Mouse (Mus musculus) embryo, embryonic 11 days (tissue): ENCODE data around the gene Ntn4.
A peak's percentile ranks its signal among the peaks of the same experiment; 100 is the strongest.
"Not testable (repeated sequence)": the region's sequence is repeated elsewhere in the genome, so short reads cannot be mapped to it uniquely, and the experiment has no call there.

Source experiments
- DNase-seq: peaks from one replicate; pipeline ENCODE4 v3.0.0-alpha.2; 2015

Ntn4 gene

DNA sequence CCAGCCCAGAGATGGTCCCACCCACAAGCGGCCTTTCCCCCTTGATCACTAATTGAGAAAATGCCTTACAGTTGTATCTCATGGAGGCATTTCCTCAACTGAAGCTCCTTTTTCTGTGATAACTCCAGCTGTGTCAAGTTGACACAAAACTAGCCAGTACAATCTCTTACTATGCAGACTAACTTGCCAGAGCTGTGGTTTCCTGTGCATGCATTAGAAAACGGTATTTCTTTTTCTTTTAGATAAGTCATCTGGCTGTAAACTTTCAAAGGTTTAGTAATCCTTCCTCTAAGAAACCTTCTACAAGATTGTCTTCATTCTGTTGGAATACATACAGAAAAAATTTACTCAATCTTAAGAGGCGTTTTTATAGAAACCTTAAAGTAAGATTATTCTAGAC, 44.9 kb downstream of the Ntn4 start:
- not testable (repeated sequence) for DNase-seq

DNA sequence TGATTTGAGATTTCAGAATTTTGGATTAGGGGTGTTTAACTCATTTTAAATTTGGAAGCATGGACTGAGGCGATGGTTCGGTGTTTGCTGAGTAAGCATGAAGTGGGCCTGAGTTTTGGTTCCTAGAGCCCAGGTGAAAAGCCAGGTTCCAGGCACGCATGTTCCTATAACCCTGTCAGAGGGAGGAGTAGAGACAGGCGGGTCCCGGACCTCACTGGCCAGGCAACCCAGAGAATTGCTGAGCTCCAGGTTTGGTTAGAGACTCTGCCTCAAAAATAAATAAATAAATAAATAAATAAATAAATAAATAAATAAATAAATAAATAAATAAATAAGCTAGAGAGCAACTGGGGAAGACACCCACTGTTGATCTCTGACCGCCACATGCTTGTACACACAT, 46.1 kb downstream of the Ntn4 start:
- DNase-seq, result no peak

DNA sequence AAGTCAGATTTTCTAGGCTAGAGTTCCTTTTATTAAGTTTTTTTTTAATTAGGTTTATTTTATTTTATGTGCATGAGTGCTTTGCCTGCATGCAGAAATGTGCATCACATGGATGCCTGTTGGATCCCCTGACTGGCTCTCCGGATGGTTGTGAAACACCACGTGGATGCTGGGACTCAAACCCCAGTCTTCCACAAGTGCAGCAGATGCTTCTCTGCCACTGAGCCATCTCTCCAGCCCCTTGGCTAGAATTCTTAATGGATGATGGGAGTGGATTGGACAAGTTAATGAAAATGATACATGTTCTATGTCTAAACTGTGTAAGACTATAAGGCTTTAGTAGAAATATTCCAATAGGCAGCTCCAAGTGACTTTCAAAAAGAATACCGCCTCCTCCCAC, 47.3 kb downstream of the Ntn4 start:
- no peak for DNase-seq

DNA sequence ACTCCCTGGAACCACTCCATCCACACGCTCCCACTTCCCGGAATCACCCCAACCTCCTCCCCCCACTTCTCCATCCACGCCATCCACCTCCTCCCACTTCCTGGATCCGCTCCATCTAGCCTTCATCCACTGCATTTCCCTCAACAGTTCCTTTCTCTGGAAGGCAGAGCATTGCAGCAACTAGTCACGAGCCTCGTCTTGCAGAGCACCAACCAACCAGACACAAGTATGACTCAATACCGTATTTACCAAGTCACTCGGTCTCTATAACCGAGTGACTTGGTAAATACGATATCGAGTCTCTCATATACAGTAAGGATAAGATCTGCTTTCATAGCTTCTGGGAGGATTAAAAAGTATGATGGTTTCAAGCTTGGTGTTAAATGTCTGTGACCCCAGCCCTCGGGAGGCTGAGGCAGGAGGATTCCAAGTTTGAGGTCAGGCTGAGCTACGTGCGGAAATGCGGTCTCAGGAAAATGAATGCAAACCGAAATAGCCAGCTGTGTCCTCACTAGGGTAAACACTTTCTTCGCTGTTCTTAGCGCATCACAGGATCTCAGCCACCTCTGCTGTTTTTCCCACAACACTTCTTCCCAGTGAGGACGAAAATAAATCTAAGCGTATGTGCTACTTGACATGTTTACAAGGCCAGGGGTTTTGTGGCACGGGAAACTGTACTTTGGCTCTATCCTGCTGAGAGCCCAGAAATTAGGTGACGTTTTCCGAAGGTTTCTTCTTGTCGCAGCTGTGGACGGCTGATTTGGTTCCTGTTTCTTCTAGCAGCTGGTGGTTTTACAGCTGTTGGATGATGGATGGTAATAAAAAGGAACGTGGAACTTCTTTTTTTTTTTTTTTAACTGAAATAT, 48.1 kb downstream of the Ntn4 start:
- DNase-seq, result no peak

DNA sequence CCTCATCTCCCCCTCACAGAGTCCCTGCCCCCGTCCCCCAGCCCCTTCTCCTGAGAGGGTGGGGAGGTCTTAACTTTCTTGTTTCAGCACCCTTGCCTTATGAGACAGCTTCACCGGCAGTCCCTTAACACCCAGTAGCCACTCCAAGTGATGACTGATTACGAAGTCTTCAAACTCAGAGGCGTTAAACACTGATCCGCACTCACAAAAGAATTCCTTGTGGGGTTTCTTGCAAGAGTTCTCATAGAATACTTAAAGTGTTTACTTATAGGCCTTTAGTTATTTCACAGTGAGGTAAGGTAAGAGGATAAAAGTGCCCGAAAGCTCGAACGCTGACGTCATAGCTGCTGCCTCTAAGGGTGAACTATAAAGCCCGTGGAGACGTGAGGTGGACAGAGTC, 50.9 kb downstream of the Ntn4 start:
- no peak for DNase-seq

DNA sequence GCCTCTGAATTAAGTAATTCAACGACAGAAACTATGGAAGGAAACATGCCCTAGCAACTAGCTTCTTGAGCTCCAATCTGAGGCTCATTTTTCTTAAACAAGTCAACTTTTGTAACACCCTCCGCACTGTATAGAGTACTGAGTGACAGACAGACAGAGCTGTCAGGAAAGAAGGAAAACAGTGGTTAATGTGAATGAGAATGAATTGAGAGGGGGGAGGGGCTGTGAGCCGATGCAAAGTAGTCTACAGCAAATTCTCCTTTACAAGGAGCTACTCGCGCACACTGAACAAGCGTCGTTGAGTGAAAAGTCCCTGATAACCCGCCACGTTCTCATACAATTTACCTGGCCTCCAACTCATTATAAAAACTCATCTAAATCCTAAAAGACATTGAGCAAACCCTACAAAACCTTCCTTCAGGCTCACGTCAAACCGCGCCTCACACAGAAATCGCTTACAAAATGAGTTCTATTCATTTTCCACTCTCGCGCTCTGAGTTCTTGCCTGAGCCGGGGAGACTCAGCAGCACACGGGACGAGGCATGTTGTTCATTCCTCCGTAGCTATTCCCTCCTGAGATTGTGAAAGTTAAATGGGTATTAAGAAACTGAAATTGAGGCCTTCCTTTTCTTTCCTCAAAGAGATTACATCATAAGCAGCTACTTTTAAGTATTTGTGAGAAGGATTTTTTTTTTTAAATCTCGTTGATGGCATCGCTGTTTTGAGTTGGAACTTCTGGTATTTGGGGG, 54.7 kb downstream of the Ntn4 start:
- DNase-seq, result peak; percentile 26

DNA sequence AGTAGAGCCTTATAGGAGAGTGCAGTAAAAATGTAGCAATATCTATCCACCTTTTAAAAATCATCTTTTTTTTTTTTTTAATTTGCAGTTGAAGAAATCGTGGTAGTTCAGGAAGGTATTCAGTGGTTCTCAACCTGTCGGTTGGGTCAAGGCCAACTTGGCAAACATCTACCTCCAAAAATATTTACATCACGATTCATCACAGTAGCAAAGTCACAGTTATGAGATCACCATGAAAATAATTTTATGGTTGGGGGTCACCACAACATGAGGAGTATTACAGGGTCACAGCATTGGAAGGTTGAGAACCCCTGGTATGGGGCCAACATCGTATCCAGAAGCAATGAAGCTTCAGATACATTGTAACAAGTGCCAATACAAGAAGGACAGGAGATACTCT, 55.5 kb downstream of the Ntn4 start:
- no peak for DNase-seq

DNA sequence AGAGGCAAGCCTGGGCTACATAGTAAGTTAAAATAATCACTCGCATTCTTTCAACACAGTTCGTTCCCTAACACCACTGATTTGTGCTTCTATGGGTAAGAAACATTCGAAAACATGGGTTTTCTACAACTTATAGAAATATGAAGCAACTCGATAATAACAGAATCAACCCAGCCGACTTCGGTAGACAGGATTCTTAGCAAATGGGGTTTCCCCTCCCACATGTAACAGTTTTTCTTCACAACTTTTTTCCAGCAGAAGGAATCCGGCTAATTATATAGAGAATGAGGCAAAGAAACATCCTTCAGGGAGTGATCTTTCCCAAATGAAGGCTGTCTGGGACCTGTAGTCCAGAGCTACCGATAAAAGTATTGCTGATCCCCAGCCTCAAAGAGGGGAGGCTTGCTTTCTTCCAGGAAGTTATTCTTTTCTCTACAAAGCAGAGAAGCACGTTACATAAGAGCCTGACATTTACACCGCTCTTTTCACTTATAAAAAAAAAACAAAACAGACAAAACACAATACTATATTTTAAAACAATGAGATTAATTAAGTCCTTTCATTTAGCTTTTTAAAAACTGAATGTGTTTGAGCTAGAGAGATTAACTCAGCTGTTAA, 57.5 kb downstream of the Ntn4 start:
- DNase-seq, result no peak

DNA sequence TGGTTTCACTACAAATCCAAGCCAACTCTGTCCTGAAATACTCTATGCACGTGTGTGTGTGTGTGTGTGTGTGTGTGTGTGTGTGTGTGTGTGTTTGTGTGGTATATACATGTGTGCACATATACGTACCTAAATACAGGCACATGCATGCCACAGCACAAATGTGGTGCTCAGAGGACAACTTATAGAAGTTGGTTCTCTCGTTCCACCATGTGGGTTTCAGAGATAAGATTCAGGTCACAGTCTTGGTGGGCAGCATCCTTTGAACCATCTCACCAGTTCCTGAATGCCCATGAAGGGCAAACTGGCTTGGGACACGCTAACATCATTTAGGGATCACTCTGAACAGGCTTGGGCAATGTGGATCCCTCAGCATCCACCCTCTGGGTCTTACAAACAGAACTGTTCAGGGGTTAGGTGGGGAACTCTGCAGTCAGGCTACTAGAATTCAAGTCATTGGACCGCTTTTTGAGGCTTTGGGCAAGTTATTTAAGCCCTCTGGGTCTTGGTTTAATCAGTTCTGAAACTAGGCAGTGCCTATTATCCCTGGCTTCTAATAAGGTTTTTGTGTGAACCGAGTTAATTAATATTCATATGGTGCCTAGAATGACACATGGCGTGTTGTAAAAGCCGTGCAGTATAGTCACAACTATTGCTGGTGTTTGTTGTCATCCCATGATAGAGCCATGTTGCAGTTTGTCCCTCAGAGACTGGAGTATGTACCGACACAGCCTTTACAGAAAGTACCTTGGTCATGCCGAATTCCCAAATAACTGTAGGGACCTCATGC, 59.4 kb downstream of the Ntn4 start:
- DNase-seq, result no peak

DNA sequence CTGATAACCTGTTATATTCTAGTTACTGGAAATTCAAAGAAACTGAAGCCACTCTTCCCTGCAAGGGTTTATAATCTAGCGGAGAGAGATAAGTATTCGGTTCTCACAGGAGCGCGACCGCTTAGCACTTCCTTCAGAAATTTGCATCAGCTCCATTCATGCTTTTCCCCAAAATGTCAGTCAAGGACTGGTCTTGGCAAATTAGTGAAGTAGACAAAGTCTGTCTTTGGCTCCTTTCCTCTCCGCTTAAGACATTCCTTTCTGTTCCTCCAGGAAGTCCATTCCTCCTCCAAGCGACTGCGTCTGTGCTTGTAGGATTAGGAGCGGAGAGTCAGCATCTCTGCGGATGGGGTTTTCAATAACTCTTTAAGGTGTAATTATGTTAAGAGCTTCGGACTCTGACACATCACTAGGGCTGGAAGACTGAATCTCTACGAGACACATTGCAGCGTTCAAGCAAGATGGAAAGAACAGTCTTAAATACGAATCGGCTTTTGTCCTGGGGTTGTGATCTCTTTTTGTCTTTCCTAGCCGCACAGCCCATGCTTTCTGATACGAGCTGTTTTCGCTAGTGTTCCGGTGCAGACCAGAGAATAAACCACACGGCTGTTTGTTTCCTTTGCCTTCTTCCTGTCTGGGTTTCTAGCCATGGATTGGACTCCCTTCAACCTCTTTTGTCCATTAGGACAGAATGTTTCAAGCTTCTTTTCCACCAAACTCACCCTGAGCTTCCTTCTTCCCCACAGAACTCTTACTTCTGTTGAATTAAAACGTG, 60.3 kb downstream of the Ntn4 start:
- no peak for DNase-seq

DNA sequence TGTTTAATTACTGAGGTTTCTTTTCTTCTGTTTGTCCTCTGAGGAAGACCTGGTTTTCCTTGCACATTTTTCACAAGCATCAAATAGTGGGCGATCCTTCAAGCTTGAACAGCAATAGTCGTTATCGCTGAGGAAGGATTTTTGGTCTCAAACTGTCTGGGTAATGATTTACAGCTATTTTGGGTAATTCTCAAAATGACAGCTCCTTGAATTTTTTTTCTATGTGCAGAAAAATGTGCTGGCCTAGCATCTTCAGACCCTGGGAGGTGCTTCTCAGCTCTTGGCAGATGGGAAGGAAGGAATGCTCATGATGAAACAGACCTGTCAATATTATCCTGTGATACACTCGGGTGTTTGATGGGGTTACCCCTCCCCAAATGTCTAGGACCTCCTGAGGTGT, 63.5 kb downstream of the Ntn4 start:
- no peak for DNase-seq

DNA sequence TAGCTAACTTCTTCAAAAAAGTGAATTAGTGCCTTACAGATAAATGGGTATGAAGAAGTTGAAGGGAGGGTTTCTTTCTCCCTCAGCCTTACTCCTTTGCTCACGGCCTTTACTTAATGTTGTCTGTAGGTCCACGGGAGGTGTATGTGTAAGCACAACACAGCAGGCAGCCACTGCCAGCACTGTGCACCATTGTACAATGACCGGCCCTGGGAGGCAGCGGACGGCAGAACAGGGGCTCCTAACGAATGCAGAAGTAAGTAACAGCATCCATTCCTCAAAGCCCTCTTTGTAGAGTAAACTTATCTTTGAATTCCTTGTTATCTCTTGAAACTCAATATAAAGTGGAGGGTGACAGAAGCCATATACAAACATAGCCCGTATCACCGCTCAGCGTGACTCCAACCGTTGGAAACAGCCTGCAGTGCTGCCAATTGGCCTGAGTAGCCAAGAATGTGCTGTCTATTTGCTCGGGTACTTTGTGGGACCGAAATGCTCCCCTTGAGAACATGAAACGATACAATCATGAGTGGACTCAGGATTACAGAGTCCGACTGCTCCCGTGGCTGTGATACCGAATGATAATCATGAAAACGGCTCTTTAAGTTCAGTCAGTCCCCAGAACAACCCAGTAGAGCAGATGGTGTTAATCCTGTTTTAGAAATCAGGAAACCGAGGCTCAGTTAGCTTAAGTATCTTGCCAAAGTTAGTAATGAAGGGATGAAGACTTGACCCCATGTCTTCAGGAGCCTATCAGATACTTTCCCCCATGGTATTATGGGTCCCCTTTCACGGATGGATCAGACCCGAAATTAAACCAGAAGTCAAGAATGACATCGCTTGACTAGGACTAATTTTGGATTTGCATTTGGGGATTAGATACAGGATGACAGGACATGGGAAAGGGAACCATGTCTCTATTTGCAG, 66.9 kb downstream of the Ntn4 start:
- no peak for DNase-seq

DNA sequence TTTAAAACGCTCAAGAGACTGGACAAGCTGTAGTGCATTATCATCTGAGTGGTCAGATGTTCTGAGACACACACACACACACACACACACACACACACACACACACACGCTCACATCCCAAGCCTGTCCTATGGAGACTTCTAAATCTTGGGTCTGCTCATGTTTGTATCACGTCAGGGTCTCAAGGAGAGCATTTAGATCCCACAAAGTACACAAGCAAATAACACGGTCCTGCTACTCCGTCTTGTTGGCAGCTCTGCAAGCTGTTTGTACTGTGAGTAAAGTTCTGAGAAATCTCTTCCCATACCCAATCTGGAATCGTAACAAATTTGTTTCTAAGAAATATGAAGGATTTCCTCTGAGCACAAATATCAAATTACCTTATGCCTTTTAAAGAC, 67.6 kb downstream of the Ntn4 start:
- no peak for DNase-seq

DNA sequence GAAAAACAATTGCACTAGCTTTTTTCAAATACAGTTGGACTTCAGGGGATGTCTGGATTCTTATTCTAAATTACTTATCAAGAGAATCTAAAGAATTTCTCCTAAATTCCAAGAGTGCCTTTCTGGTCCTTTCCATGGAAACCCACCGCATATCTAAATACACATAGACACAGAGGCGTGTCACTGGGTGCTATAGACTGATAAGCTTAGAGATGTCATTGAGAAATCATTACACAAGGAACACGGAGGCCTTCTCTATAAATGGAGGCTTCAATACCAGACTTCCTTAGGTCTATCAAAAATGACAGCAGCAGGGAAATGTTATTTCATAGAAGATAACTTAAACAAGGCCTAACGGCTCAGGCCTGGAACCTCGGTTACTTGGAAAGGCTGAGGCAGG, 68.0 kb downstream of the Ntn4 start:
- no peak for DNase-seq

DNA sequence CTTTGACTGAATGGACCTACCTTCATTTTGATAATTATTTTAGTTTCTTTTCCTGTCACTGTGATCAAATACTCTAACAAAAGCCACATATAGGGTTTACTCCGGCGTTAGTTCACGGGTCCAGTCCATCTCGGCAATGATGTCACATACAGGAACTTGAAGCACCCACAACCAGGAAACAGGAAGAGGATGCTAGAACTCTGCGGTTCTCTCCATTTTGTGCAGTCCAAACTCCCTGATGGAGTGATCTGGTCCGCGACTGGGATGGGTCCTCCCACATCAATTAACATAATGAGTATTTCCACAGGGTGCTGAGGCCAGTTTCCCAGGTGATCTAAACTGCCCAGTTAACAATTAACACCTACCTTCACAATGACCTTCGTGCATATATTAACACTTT, 69.1 kb downstream of the Ntn4 start:
- DNase-seq, result no peak

DNA sequence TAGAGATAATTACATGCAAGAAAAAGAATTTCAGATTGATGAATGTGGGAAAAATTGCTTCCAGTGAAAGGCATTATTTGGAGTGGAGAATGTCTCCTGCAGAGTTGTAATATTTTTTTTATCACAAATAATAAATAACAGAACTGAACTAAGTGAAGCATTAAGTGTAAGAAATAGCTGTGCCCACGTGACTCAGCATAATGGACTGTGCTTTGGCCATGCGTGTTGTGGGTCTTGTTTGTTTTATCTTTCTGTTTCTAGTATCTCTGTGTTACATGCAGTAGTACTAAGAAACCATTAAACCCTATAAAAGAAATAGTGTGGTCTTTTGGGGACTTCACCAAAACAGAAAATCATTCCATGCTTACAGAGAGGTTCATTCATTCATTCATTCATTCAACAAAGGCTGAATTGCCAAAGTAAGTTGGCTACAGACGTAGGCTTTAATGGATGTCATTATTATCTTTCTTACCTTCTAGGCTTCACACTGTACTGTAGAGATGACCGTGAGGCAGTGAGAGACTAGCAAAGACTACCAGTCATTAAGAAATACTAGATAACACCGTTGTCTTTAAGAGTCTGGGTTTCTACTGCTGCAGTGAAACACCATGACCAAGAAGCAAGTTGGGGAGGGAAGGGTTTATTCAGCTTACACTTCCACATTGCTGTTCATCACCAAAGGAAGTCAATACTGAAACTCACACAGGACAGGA, 81.3 kb downstream of the Ntn4 start:
- no peak for DNase-seq

DNA sequence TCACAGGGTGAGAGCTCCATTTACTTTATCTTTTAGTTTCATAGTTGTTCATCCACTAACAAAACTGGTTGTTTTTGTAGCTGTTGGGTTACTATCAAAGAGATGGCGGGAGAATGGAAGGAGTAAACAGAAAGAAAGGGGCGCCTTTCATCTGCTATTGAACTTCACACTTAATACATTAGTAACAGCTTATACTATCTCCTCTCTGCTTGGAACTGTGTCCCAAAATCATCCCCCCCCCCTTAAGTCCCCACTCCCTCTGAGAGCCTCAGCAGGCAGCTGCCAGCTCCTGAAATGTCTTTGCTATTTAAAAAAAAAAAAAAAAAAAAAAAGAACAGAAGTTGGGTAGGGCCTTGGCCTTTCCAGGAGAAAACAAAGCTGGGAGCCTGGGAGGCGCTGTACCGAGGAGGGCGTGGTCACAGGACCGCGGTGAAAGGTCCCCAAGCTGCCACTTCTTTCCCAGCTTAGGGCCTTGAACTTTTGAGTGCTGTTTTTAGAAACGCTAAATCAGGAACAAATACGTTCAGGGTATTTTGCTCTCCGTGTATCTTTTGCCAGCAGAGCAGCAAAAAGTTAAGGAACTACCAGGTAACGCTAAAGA, 83.6 kb downstream of the Ntn4 start:
- peak; percentile 70 for DNase-seq

DNA sequence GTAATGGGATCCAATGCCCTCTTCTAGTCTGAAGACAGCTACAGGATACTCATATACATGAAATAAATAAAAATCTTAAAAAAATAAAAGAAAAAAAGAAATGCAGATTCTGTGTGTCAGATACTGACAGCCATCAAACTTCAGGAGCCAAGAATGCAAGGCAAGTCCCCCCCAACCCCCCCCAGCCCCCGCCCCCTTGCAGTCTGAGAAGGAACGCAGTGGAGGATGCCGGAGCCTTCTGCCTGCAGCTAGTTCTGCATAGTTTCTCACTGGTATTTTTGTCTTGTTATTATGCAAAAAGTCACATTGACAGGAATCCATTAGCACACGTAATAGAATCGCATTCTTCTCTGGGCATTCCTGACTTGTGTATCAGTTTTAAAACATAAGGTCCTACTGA, 87.7 kb downstream of the Ntn4 start:
- DNase-seq, result no peak

DNA sequence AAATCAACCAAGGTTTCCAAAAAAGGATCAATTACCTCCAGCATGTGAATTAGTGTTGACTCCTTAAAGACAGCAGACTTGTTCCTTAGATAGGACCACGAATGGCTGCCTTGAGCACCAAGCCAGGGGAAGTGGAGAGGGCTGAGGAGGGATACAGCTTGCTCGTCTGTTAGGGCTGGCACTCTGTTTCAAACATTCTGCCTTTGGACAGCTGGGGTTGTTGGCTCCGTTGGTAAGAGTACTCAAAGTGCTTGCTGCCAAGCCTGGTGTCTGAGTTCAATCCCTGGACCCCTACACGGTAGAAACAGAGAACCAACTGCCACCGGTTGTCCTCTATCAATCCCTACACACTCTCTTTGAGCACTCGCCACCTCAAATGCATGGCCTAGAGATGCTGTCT, 90.0 kb downstream of the Ntn4 start:
- DNase-seq, result no peak

DNA sequence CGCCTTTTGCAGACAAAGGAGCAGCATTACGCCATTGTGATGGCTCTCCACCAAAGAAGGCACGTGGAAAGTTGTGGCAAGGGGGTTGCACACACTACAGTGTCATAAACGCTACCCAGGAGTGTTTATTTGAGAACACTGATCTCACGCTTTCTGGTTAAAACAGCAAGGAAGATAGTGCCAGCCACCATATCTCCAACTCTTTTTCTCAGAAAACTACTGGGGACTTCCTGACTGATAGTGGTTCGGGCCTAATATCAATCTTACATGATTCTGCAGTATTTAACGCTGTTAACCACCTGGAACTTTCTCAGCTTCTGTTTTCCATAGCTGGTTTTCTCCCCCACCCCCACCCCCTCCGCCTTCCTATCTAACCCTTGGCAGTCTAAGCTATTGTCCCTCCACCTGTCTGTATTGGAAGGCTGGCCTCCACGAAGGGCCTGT, 90.8 kb downstream of the Ntn4 start:
- DNase-seq, result no peak
